Mouse (Mus musculus): ENCODE measurements at regions not wholly inside any gene's neighbourhood (a gene's known extent, or its start where the extent isn't known, plus 50 kb on each side); places are given as distances from the start of the nearest gene placed in this dataset.

DNA sequence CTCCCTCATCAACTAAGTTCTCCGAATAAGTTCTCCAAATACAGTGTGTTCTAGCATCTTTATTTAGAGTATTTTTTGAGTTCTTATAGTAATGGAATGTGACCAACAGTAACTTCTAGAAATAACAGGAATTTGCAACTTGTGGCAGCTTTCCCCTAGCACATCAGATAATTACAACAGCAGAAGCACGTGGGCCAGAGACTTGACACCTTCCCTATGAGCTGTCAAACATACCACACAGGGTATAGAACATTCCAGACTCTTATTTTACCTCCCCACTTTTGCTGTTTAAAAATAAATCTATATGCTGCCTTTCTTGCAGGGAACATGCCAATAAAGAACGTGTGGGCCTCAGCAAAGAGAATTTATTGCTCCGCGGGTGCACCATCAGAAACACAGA, 77.4 kb upstream of the Commd8 start:
- DNase-seq (ENCODE audit: low spot score in 2 of 2), result no peak

DNA sequence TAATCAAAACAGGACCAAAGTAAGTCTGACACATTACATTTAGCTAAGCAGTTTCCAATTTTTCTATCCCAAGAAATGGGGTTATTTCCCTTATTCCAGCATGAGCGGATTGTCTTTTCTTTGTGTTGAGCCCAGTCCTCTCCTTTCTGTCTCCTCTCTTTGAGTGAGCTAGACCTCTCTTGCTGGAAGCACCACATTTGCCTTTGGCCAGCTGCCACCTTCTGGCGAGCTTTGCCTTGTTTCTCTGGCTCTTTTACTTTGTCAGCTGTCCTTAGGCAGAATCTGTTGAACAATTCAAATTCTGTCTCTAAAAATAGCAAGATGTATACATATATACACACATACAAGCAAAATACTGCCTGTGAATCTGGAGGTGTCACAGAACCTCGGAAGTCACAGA, 76.1 kb upstream of the Commd8 start:
- DNase-seq (ENCODE audit: low spot score in 2 of 2), result peak; percentile 46 to 77

DNA sequence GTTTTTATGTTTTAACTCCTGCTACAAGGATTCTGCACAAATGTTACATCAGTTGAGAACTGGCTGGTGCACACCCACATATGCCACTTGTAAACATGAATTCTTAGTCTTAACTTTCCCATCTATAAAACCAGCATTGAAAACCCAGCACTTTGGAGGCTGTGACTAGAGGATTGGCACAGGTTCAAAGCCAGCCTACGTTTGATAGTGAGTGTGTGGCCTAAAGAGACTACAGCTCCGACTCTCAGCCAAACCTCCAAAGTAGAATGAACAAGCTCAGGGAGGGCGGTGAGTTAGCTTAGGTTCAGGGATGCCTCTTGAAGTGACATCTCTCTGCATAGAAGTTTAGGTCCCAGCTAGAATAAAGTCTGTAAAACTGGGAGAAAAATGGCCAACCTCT, 75.0 kb upstream of the Commd8 start:
- no peak for DNase-seq (ENCODE audit: low spot score in 2 of 2)

DNA sequence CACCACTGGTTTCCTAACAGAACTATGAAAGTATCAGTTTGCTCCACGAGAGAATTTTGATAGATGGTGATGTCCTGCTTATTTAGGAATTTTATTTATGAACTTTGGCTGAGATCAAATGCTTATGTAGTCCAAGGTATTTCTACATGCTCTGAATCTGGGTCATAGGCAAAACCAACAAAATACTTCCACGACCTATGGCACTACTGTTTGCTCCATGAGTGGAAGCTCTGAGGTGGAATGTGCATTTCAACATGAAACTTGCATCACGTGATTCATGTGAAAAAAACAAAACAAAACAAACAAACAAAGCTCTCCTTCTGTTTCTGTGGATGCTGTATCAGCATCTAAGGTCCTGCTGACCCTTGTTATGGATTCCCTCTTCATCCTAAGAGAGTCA, 73.5 kb upstream of the Commd8 start:
- DNase-seq (ENCODE audit: low spot score in 2 of 2), result no peak

DNA sequence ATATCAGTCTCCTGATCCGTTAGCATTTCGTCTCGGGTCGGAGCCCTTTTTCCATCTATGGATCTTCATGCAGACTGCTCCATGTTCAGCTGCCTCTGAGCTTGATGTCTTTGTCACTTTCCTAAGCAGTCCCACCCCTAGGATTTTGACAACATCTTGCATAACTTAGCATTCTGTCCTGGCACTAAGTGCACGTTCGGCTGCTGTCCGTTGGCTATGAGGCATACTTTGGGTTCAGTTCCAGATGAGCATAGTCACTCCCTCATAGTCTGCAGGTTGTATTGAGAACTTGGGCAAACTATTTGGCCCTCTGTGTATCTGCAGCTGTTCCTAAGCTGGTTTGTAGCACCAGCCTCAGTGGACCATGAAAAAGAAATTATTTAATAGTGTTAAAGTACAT, 72.3 kb upstream of the Commd8 start:
- no peak for DNase-seq (ENCODE audit: low spot score in 2 of 2)

DNA sequence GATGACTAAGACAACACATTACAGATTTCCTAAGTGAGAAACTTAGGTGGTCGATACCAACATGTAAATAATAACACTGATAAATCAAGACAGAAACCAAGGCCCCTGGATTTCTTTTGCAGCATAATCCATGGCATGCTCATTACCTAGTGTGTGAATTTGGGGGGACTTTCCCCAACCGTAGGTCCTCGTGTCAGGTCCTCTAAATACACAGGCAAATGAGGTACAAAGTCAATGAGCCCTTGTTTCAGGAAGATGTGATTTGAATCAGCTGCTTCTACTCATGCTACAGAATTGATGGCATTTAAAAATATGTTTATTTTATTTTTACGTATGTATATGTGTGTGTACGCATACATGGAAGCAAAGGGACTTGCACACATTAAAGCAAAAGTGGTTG, 59.0 kb upstream of the Commd8 start:
- no peak for DNase-seq (ENCODE audit: low spot score in 2 of 2)

DNA sequence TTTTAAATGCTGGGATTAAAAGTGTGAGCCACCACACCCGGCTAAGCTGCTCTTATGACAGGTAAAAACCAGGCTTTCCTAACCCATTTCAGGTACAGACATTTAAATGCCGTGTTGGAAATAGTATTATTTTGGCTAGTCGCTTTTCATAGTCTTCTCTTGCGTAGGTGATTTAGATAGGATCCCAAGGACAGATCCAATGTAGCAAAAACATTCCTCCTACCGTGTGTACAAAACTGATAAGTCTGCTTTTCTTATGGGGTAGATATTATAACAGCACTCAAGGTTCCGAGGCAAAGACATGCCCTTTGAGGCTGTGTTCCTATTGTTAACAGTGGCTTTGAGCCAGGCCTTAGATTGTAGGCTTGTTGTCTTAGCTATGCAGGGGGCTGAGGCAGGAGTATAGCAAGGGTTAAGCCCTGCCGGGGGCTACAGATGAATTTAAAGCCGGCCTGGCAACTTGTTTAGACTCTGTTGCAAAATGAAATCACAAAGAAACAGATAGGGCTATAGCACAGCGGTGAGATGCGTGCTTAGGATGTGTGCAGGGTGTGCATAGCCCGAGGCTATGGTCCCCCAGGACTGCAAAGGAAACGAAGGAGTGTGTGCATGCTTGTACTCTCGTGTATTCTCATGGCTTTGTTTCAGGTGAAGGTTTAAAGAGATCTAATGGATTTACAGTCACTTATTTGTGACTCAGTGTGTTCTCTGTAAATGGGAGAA, 57.7 kb upstream of the Commd8 start:
- no peak for DNase-seq (ENCODE audit: low spot score in 2 of 2)

DNA sequence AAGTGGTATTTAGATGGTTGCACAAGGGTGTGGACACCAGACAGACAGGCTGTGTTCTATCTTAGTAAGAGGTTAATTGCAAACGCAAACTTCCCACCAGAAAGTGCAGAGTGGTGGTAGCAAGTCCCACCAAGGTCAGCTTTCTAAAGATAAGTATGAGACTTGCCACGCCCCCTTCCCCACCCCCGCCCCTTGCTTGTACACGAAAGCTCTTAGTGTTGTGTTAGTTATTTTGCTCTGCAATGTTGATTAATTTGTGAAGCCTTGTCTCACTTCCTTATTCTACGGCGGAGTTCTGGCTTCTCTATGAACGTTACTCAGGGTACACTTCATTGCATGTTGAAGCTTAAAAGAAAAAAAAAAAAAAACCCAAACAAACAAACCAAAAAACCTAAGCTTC, 57.1 kb upstream of the Commd8 start:
- DNase-seq (ENCODE audit: low spot score in 2 of 2), result no peak

DNA sequence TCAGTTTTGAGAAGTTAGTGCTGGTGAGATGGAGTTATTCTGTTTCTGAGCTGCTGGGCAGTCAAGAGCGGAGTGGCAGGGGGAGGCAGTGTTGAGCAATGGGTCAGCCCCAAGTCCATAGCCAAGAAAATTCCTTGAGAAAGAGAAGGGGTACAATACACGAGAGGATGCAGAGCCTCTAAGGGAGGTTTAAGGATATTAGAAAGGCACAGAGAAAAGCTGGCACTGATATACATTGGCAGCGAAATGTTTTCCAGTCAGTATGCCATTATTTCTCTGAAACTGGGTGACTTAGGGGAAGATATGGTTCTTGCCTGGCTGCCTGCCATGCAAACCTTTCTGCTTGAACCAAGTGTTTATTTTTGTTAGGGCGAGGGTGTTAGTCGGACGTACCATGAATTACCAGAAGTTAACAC, 56.6 kb upstream of the Commd8 start:
- DNase-seq (ENCODE audit: low spot score in 2 of 2), result no peak

DNA sequence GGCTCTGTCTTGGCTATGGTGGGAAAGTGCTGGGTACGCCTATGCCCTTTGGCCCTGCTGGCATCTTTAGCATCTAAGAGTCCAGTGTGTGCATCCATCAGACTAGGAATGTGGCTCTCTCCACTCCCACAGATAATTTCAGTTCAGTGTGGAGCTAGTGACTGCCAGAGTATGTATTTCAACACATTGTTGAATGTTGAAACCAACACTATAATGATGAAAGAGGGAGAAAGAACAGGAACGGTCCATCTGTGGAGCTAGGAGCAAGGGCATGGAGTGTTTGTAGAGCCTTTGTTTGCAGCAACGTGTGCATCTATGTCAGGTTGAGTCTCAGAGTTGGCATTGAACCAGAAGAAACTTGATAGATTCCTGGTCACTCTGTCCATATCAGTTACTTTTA, 54.9 kb upstream of the Commd8 start:
- DNase-seq (ENCODE audit: low spot score in 2 of 2), result no peak

DNA sequence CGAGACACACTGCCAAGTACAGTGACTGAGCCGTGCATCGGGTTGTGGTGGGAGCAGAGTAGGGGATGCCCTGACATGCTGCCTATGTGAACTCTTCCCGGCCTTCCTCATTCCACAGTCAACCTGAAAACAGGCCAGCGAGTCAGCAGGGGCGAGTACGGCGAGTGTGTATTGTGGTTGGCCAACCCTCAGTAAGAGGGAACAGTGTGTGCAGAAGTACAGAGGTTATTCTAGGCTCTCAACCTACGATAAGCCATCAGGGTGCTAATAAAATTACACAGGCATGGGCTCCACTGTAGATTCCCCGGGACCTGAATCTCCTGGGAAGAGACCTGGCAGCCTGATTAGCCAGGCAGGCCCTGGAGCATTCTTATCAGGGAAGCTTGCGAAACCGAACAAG, 51.7 kb upstream of the Commd8 start:
- DNase-seq (ENCODE audit: low spot score in 2 of 2), result no peak

DNA sequence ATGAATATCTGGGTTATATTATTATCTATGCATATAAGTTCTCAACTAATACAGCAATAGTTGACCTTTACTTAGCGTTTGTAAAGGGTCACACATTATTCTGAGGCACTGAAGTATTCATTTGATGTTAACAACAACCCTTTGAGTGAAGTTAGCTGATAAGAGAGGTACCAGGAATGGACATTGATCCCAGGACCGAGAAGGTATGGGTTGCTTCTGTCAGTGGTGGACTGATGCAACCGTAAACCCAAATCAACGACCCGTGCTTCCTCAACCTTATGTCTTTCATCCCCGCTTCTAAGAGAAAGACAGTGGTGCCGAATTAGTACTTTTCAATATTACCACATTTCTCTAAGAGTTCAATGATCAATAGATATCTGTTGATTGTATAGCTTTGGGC, 51.3 kb upstream of the Commd8 start:
- no peak for DNase-seq (ENCODE audit: low spot score in 2 of 2)
